Mouse (Mus musculus): ENCODE measurements around the gene Mgme1. TPM values are rescaled to one million over a fixed set of nuclear protein-coding genes. Genes with fewer than 3 reads are reported as not detected.

Gene Mgme1
- polyA plus RNA-seq, 1 experiment from 2014 or later: 14.6 TPM

- H3K27me3 ChIP-seq (replicated peaks): peaks cover 75% of the 10 kb centered on the region
- no peaks in the 10 kb centered on the region for H3K9me3 ChIP-seq
- H3K36me3 ChIP-seq: no peaks in the 10 kb centered on the region
- no peak overlapping the region for H3K27ac ChIP-seq
- H3K4me2 ChIP-seq (replicated peaks): peak overlapping the region; percentile 96
- ATAC-seq (ENCODE audit: low FRiP score, low read depth): 0 out of 2 replicates have a peak, but pooled peaks have one; percentile 11
- WGBS: under 1% methylated on average over 41 of the region's 41 CpGs
- H3K9ac ChIP-seq: peak overlapping the region; percentile 42; the same call in 1 of the 2 replicates
- H3K4me1 ChIP-seq: peaks cover 36% of the 10 kb centered on the region
- peak overlapping the region; percentile 45 for H3K4me3 ChIP-seq
Measured at GRCm38 (mm10) chr2:144330352-144330959, 60.0 kb downstream of the Mgme1 start.

Other genes starting within 250 kb of the Mgme1 start
- gene Banf2, start 237.6 kb upstream of the Mgme1 start, polyA plus RNA-seq (2016; fragmentation: Nextera tagmentation; extraction: Ambion mirVana): not detected in 2 replicates
- 87.2 and 88.9 TPM in 2 replicates for gene Snx5, start 243 bp downstream of the Mgme1 start, polyA plus RNA-seq (2016; fragmentation: Nextera tagmentation; extraction: Ambion mirVana)
- 0.13 and 0.16 TPM in 2 replicates for gene Ovol2, start 61.5 kb downstream of the Mgme1 start, polyA plus RNA-seq (2016; fragmentation: Nextera tagmentation; extraction: Ambion mirVana)
- 38.8 and 39.8 TPM in 2 replicates for gene Kat14, start 98.3 kb downstream of the Mgme1 start, polyA plus RNA-seq (2016; fragmentation: Nextera tagmentation; extraction: Ambion mirVana)
- 3.3 TPM in 1 of 2 replicates, not detected in the other for gene Pet117, start 98.3 kb downstream of the Mgme1 start, polyA plus RNA-seq (2016; fragmentation: Nextera tagmentation; extraction: Ambion mirVana)

All from neural tube, embryonic 12.5 days (tissue).